Mouse (Mus musculus) inflammation-experienced regulatory T-cells, adult 6 months (primary cell): ENCODE data around the gene Pon1. TPM values are rescaled to one million over a fixed set of nuclear protein-coding genes. Genes with fewer than 3 reads are reported as not detected.

ENCODE experiments used
- ATAC-seq: one replicate; pipeline ENCODE4 v1.8.0; 2017
- polyA plus RNA-seq, 3 experiments: library from polyadenylated mRNA; unstranded; fragments of 100-300 nt; shearing (Covaris generic); gene quantifications; one replicate each; pipeline ENCODE4 v1.2.1; 2017

Pon1 gene
- polyA plus RNA-seq, 3 experiments from 2014 or later: not detected

GRCm38 (mm10) chr6:5129364-5130093 is 64.2 kb downstream of the Pon1 start:
- ATAC-seq: no peak

DNA sequence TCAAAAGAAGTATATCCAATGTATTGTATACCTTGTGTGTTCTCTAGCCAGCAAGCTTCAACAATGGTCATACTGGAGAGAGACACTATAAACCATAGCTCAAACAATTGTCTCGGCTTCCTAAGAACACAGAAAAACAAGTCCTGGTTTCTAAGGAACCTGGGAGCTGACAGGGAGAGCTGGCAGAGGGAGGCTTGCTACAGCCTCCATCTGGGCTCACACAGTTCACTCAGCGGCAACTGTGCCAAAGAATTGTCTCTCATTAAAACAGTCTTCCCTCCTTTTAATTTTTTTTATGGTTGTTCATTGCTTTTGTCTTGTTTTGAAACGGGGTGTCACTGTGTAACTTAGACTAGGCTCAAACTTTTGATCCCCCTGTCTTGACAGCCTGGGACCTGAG is 73.5 kb downstream of the Pon1 start:
- ATAC-seq: no peak

- ATAC-seq: no peak
These were observed 74.4 kb downstream of the Pon1 start for GRCm38 (mm10) chr6:5119181-5119910.

Other genes with a start within 250 kb of the Pon1 start
- gene Pon3, start 62.3 kb upstream of the Pon1 start, polyA plus RNA-seq: 10 to 100 TPM; 22.6 to 46.5 (median 30.5) TPM
- 10 to 100 TPM; 49.3 to 90.7 (median 60.3) TPM for gene Pon2, start 104.5 kb upstream of the Pon1 start, polyA plus RNA-seq
- under 1 TPM in 2 of 3 experiments, not detected in 1; 0.21 to 0.22 TPM for gene Asb4, start 189.4 kb upstream of the Pon1 start, polyA plus RNA-seq